Mouse (Mus musculus) forelimb bud, embryonic 11.5 days (tissue): ENCODE results near the gene Atp8b4.

ENCODE experiments used
- DNase-seq: peaks from one replicate; pipeline ENCODE4 v3.0.0-alpha.2; 2012; ENCODE audit warnings: low read depth, low spot score

Atp8b4 gene

GRCm38 (mm10) chr2:126434305-126434704 is 66.2 kb downstream of the Atp8b4 start:
- DNase-seq, result no peak

DNA sequence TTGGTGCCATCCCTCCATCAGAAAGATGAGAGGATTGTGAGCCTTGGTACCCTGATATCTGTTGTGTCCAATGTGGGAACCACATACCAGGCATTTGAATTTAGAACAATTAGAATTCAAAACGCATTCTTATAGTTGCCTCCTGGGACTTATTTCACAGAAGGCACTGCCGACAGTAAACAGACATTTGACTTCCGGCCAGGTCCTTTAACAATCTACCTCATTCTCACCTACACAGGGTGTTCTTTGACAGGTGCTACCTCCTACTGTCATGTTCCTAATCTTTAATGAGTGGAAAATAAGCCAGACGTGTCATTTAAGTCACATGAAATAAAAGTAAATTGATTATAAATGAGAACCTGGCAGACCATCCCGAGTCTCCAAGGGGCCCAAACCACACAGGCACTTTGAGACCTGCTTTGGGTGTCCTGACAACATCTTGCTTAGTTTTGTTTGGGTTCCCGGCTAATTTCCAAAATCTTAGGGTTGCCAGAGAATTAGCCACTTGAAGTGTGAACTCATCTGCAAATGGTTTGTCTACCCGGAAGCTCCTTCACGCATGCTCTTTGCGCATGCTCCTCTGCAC is 67.9 kb downstream of the Atp8b4 start:
- DNase-seq, result no peak

DNA sequence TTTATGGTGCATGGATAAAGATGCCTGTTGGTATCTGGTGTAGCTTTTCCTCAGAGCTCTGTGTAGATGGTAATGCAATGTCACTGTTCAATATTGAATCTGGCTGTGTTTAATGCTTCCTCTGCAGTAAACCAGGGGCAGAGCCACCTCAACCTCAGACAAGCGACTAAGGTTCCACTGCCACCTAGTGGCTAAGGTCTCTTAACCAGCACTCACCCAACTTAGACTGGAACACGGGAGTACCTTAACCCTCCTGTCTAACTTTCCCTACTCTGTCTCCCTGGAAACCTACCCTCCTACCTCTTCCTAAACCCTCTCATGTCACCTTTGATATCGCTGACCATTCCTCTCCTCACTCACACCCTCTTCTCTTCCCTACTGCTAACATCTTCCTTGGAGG is 71.2 kb downstream of the Atp8b4 start:
- peak; percentile 76 for DNase-seq

- no peak for DNase-seq
Measured at GRCm38 (mm10) chr2:126425223-126425622, 75.3 kb downstream of the Atp8b4 start.

DNA sequence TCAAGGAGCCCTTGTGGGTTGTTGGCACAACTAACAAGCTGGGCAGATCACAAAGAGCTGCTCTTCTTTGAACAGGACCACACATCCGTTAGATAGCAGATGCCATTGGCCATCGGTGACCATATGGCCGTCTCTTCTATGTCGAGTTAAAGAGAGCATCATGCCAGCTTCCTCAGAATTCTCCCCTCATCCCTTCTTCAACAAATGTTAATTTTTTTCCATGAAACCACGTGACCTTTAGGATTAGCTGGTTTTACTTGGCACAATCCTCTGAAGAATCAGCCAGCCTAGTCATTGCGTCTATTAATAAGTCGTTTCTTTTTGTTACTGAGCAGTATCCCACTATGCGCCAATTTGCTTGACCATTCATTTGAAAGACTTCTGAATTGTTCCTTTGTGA is 75.8 kb downstream of the Atp8b4 start:
- no peak for DNase-seq

DNA sequence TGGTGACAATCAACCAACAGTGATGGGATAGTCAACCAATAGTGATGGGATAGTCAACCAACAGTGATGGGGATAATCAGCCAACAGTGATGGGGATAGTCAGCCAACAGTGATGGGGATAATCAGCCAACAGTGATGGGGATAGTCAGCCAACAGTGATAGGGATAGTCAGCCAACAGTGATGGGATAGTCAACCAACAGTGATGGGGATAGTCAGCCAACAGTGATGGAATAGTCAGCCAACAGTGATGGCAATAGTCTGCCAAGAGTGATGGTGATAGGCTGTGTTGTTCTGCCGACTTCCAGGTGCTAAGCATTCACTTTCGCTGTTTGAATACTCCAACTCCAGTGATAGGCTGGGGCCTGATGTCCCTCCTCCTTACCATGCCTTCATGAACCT is 79.6 kb downstream of the Atp8b4 start:
- no peak for DNase-seq

DNA sequence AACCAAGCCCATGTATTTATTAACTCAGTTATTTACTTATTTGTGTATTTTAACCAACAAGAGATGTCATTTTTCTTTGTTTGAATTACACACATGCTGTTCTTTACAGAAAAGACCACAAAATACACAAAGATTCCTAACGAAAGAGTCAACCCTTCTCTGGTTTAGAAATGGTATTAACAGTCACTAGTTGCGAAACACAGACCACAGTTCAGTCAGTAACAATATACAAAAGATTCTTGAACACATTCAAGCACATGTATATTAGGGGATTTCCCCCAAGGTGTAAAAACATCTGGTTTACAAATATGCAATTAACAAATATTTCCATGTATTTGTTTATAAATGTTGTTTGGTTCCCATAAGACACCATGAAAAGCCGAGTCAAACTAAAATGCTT is 81.6 kb downstream of the Atp8b4 start:
- DNase-seq, result no peak

- DNase-seq, result no peak
Measured at GRCm38 (mm10) chr2:126416772-126417171, 83.7 kb downstream of the Atp8b4 start.

- DNase-seq, result no peak
Measured at GRCm38 (mm10) chr2:126415981-126416380, 84.5 kb downstream of the Atp8b4 start.

DNA sequence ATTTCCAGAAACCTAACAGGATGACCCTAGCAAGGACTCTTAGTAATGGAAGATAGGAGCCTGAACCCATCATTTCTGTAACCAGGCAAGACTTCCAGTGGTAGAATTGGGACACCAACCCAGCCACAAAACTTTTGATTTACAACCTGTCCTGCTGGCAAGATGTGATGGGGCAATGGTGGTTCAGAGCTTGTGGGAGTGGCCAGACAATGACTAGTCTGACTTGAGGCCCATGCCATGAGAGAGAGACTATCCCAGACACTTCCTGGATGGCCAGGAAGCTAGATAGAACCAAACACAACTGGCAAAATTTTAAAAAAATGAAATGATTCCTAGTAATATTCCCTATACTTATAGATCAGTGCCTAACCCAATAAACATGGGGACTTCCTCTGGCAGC is 87.7 kb downstream of the Atp8b4 start:
- DNase-seq, result no peak

GRCm38 (mm10) chr2:126399454-126399853 is 101.0 kb downstream of the Atp8b4 start:
- no peak for DNase-seq

- no peak for DNase-seq
Measured at GRCm38 (mm10) chr2:126399017-126399416, 101.5 kb downstream of the Atp8b4 start.

- no peak for DNase-seq
Measured at GRCm38 (mm10) chr2:126398216-126398615, 102.3 kb downstream of the Atp8b4 start.

DNA sequence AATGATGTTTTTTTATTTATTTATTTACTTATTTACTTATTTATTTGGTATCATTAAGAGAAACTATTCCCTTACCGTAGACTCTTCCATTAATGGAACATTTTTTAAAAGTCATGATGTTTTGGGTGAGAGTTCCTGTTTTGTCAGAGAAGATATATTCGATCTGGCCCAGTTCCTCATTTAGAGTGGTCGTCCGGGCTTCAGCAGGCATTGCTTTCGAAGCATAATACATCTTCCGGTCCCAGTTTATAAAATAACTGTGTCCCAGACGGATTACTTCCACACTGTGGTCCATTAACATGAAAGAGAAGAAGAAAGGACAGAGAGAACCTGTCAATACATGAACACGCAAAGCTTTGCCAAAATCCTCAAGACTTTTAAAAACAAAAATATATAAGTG is 103.0 kb downstream of the Atp8b4 start:
- no peak for DNase-seq

DNA sequence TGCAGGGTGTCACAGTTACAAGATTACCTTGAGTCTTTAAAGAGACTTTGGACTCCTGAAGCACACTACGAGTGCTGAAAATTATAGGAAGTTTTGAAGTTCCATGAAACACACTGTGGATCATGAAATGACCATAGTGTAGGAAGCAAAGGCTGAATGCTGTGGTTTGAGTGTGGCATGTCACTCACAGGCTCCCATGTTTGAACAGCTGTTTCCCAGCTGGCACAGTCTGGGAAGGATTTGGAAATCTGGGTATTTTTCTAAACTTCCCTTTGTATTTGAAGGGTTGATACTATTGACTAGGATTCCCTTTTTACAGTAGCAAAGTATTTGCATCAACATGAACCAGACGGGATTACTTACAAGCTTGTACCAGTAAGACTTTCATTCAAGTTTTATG is 105.5 kb downstream of the Atp8b4 start:
- DNase-seq, result no peak

DNA sequence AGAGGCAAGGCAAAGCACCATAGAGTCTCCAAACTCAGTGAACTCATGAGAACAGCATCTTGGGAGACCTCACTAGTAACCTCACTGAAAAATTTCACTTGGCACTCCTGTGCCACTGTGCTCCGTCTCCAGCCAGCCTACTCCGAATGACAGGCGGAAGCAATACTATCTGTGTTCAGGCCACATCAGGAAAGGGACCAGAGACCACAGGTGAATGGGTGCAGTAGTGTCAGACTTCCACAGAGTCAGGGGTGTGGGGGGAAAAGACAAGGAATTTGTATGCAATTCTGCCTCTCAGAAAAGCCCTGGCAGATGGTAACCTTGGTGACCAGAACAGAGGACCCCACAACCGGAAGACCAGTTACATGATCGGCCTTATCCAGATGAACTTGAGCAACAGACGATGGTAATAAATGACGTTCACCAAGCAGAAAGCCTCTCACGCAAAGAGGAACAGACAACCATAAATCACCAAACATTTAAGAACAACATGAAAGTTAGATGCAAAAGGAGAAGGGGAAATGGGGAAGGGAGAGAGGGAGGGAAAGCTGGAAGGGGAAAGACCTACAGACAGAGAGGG is 112.9 kb downstream of the Atp8b4 start:
- DNase-seq, result no peak

- no peak for DNase-seq
Measured at GRCm38 (mm10) chr2:126386056-126386455, 114.4 kb downstream of the Atp8b4 start.

DNA sequence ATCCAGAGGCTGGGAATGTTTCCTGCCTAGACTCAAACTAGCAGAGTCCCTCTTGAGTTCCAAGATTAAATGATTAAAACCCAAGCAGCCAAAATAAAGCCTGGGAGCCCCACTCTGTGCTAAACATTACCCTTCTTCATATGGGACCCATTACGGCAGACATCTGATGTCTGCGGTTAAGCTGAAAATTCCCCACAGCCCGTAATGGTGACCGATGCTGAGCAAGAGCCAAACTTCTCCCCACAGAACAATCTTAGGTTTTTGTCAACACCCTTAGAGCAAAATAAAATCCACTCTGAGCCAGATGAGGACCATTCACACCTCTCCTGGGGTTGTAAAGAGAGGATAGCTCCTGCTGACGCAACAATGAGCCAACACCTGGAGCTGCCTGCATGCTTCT is 120.2 kb downstream of the Atp8b4 start:
- DNase-seq, result no peak

DNA sequence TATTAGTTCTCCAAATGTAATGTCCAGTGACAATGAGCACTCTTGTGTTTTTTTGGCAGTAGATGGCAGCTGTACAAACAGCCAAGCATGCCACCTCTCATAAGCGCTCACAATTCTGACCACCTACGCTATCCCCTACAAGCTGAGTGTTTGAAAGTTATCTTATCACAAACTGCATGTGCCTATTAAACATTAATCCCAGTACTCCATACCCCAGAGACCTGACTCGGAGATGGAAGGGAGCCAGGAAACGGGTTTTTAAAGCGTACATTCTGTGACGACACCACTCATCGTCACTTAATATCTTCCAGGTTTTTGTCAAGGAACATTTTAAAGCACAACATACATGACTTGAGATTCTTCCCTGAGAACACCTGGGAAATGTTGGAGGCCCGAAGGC is 128.8 kb downstream of the Atp8b4 start:
- DNase-seq, result no peak

- no peak for DNase-seq
Measured at GRCm38 (mm10) chr2:126369815-126370214, 130.7 kb downstream of the Atp8b4 start.

DNA sequence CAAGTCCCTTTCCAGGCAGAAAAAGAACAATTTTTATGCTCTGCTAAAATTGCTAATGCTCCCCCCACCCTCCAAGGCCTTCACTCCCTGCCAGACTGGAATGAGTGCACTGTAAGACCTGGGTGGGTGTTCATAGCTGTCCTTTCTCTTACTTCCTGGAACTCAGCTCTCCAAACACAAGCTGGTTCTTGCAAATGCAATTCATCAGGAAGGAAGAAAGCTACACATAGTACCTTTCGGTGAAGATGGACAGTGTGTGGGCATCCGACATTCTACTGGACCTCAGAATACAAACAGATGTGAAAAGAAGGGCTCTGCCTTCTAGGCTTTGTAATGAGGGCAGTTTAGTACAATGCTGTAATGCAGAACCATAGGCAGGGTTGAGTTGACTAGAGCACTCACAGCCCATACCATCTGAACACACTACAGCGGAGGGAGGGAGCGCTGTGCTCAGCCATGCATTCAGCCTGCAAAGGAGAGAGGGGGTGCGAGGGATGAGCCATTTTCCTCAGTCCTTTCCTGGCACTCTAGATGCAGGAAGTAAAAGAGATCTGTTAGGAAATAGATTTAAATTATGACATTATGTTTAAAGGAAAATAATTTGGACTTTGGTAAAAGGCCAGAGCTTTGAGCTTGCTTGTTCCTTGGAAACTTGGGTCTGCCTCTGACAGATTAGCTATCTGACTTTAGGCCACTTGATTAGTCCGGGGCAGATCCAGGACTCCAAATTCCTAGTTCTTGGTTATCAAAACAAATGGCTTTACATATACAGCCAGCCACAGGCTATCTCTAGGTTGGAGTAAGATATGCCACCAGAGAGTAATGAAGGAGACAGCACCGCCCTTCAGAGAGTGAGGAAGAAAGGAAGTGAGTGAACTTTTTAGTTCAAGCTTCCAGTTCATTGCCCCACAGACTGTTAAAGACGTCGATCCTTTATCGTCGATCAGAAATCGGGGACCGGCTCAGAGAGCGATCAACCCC is 136.4 kb downstream of the Atp8b4 start:
- DNase-seq, result no peak

GRCm38 (mm10) chr2:126363050-126363744 is 137.3 kb downstream of the Atp8b4 start:
- DNase-seq, result peak; percentile 78
